Mouse (Mus musculus): Measurements from ENCODE around the gene Clasp2.

GRCm38 (mm10) chr9:113947216-113947615, 205.9 kb downstream of the Clasp2 start:
- no peak for TF ChIP-seq POLR2A (IDR thresholded peaks at IDR 0.05; ENCODE audit: insufficient read depth, low read depth, low read length)
- TF ChIP-seq CTCF (IDR thresholded peaks at IDR 0.05; ENCODE audit: insufficient read depth, low read depth, low read length): no peak

All from olfactory bulb, adult 2 months (tissue).